Mouse (Mus musculus) heart, adult 9 months (tissue): ENCODE results near the gene Rnf115.
A peak's percentile ranks its signal among the peaks of the same experiment; 100 is the strongest.
"Not testable (repeated sequence)": the region's sequence is repeated elsewhere in the genome, so short reads cannot be mapped to it uniquely, and the experiment has no call there.

Source experiments
- DNase-seq, 2 experiments: peaks; one replicate each; pipeline ENCODE4 v3.0.0; 2022; ENCODE audit warnings: low spot score in 2 of 2

Rnf115 gene

GRCm38 (mm10) chr3:96707903-96708683, 19.4 kb upstream of the Rnf115 start, which contains the start of gene Nudt17:
Gene Nudt17, minus strand, starts transcription at chr3:96708562.
- peak; percentile 66 to 80 for DNase-seq

- DNase-seq: no peak
Measured at GRCm38 (mm10) chr3:96708684-96709064, 18.8 kb upstream of the Rnf115 start.

GRCm38 (mm10) chr3:96714286-96714685, 13.2 kb upstream of the Rnf115 start:
- DNase-seq: no peak

- DNase-seq: no peak
Measured at GRCm38 (mm10) chr3:96715854-96716253, 11.6 kb upstream of the Rnf115 start.

- no peak for DNase-seq
Measured at GRCm38 (mm10) chr3:96719173-96719572, 8.3 kb upstream of the Rnf115 start.

GRCm38 (mm10) chr3:96727828-96728633, 567 bp downstream of the Rnf115 start:
- peak in 1 of 2 experiments; percentile 29 for DNase-seq

- no peak for DNase-seq
Measured at GRCm38 (mm10) chr3:96728634-96729402, 1.4 kb downstream of the Rnf115 start.

GRCm38 (mm10) chr3:96729403-96729784, 1.9 kb downstream of the Rnf115 start:
- no peak for DNase-seq

GRCm38 (mm10) chr3:96730785-96731184, 3.3 kb downstream of the Rnf115 start:
- no peak for DNase-seq

GRCm38 (mm10) chr3:96733984-96734383, 6.5 kb downstream of the Rnf115 start:
- no peak for DNase-seq

GRCm38 (mm10) chr3:96735200-96735599, 7.7 kb downstream of the Rnf115 start:
- no peak for DNase-seq

GRCm38 (mm10) chr3:96737013-96737740, 9.7 kb downstream of the Rnf115 start:
- DNase-seq: no peak

- DNase-seq: no peak
Measured at GRCm38 (mm10) chr3:96737995-96738394, 10.5 kb downstream of the Rnf115 start.

- not testable (repeated sequence) for DNase-seq
Measured at GRCm38 (mm10) chr3:96740279-96740678, 12.8 kb downstream of the Rnf115 start.

GRCm38 (mm10) chr3:96744348-96744747, 16.9 kb downstream of the Rnf115 start:
- DNase-seq: no peak

- no peak for DNase-seq
Measured at GRCm38 (mm10) chr3:96746829-96747228, 19.4 kb downstream of the Rnf115 start.

GRCm38 (mm10) chr3:96755935-96756334, 28.5 kb downstream of the Rnf115 start:
- DNase-seq: no peak

- DNase-seq: peak; percentile 48 to 58
Measured at GRCm38 (mm10) chr3:96757691-96758090, 30.2 kb downstream of the Rnf115 start.

- no peak for DNase-seq
Measured at GRCm38 (mm10) chr3:96759695-96760094, 32.2 kb downstream of the Rnf115 start.

GRCm38 (mm10) chr3:96764528-96764927, 37.1 kb downstream of the Rnf115 start:
- DNase-seq: no peak

GRCm38 (mm10) chr3:96769971-96770370, 42.5 kb downstream of the Rnf115 start:
- DNase-seq: no peak
